Mouse (Mus musculus) ES-E14 (cell line): ENCODE data around the gene Cox6b1.

Experiments
- CHD2 ChIP-seq: IDR thresholded peaks from 2 replicates; pipeline ENCODE4 v1.6.1; 2014; ENCODE audit warnings: mild to moderate bottlenecking, low read depth, low read length, inconsistent platforms
- HCFC1 ChIP-seq: IDR thresholded peaks from 2 replicates; pipeline ENCODE4 v1.6.1; 2012; ENCODE audit warnings: low read length, inconsistent platforms, borderline replicate concordance; ENCODE audit not compliant: insufficient read depth
- ZC3H11A ChIP-seq: IDR thresholded peaks from 2 replicates; pipeline ENCODE4 v1.6.1; 2012; ENCODE audit warnings: low read depth, mild to moderate bottlenecking, inconsistent platforms, low read length, borderline replicate concordance
- ZNF384 ChIP-seq: IDR thresholded peaks from 2 replicates; pipeline ENCODE4 v1.6.1; 2012; ENCODE audit warnings: low read depth, low read length, inconsistent platforms

GRCm38 (mm10) chr7:30591605-30591951 is 34.4 kb downstream of the Cox6b1 start:
- TF ChIP-seq CHD2 (no peak), ZNF384 (no peak), HCFC1 (no peak), ZC3H11A (no peak)
